Mouse (Mus musculus) right cerebral cortex, adult 2 months (tissue): ENCODE data around the gene Rsph14.

Experiments
- DNase-seq, 2 experiments: peaks; one replicate each; pipeline ENCODE4 v3.0.0; 2021 to 2022; ENCODE audit warnings: low spot score in 2 of 2

The Rsph14 gene

DNA sequence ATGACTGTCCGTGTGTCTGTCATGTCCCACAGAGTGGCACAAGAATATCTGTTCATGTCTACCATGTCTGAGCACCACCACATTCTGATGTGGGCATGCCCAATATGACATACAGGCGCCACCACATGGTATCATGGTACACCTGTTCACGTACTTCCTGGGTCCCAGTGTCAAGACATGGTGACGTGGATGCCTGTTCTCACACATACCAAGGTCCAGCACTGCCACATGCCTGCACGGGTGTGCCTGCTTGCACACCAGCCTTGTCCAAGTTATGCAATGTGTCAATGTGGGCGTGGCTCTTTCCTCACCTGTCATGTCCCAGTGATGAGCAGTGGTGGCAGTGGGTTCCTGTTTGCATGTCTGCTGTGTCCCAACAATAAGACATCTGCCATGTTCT, 99.9 kb downstream of the Rsph14 start:
- DNase-seq: no peak

- no peak for DNase-seq
Observed at GRCm38 (mm10) chr10:74931631-74932030, 100.8 kb downstream of the Rsph14 start.

- DNase-seq: no peak
Observed at GRCm38 (mm10) chr10:74930541-74930940, 101.8 kb downstream of the Rsph14 start.

GRCm38 (mm10) chr10:74929578-74929977, 102.8 kb downstream of the Rsph14 start:
- DNase-seq: no peak

DNA sequence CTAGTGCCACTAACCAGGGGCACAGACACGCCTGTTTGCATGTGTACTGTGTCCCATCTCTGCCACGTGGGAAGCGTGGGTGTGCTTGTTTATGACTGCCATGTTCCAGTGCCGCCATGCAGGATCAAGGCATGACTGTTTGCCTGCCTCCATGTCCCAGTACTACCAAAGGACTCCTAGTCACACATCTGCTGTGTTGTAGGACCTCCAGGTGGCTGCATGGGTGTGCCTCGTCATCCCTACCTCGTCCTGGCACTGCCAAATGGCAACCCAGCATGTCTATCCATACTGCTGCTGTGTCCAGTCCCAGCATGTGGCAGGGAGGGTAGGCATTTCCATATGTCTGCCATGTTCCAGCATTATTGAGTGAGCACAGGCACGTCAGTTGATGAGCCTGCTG, 104.1 kb downstream of the Rsph14 start:
- no peak for DNase-seq

DNA sequence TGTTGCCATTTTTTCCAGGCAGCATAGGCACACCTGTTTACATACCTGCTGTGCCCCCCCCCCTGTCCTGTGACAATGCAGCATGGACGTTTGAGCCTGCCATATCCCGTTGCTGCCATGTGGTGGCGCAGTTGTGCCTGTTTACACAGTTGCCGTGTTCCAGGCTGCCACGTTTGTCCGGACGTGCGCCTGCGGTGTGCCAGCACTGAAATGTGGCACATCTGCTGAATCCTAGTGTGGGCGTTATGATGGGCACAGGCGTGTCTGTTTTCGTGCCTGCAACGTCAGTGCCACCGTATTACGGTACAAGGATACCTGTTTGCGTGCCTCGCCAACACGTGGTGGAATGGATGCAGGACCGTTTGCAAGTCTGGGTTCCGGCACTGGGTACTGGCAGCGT, 107.1 kb downstream of the Rsph14 start:
- peak; percentile 81 to 83 for DNase-seq

DNA sequence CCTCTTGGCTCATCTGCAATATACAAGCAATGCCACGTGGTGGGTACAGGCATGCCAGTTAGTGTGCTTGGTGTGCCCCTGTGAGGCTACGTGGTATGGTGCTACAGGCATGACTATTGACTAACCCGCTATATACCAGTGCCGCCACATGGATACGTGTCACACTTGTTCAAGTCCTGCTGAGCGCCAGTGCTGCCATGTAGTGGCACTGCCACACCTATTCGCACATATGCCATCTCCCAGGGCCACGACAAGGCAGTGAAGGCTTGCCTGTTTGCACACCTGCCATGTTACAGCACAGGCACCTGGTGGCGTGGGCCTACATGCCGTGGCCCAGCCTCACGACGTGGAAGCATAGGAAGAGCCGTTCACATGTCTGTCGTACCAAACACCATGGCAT, 108.1 kb downstream of the Rsph14 start:
- DNase-seq: no peak

DNA sequence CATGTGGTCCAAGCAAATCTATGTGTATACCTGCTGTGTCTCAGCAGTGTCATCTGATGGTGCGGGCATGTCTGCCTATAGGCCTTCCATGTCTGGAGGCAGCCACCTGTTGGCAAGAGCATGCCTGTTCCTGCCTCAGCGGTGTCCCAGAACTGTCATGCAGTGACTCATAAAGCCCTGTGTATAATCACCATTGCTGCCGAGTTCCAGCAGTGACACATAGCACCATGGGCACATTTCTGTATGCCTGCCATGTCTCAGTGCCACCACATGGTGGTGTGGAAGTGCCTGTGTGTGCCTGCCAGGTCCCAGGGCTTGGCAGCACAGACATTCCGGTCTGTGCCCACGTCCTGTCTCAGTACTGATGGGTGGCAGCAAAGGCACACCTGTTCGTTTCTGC, 109.6 kb downstream of the Rsph14 start:
- peak; percentile 68 to 70 for DNase-seq

- no peak for DNase-seq
Observed at GRCm38 (mm10) chr10:74921614-74922013, 110.8 kb downstream of the Rsph14 start.

DNA sequence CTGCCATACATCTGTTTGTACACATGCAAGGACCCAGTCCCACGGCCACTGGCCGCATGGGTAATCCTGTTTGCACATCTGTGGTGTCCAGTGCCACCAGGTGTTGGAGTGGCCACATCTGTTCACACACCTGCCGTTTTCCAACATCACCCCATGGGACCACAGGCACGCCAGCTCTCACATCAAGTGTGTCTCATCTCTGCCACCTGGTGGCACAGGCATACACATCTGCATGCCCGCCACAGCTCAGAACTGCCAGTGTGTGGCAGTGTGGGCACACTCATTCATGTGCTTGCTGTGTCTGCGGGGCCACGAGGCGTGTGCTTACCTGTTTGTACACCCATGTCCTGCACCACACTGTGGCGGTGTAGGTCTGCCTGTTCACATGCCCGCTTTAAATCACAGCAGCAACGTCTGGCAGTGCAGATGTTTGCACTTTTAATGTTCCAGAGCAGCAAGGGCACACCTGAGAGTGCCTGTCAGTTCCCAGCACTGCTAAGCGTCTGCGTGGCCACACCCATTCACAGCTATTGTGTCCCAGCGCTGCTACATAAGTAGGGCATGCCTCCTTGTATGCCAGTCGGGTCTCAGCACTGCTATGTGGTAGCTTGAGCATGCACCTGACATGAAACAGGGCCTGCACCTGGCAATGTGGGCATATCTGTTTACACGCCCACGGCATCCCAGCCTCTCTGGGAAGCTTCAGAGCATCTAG, 111.4 kb downstream of the Rsph14 start:
- peak; percentile 68 to 77 for DNase-seq

- DNase-seq: no peak
Observed at GRCm38 (mm10) chr10:74919277-74919676, 113.1 kb downstream of the Rsph14 start.

DNA sequence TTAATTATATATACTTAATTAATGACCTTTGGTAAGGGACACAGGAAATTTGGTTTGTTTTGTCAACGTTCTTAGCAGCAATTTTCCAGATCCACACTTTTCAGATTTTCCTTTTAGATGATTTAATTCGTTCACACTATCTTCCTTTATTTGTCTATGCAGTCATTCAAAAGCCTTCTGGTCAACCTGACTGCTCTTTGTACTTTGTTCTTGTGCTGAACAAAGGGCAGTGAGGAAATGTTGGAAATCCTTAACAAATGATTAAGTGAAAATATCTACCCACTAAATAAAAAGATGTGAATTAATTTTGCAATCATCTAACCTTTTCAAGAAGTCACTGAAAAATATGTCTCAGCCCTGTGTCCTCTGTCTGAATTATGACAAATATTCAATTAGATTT, 124.0 kb downstream of the Rsph14 start:
- DNase-seq: no peak
